Comparison of ENCODE assay signal across 8 mouse cellular contexts in the genomic region with DNA sequence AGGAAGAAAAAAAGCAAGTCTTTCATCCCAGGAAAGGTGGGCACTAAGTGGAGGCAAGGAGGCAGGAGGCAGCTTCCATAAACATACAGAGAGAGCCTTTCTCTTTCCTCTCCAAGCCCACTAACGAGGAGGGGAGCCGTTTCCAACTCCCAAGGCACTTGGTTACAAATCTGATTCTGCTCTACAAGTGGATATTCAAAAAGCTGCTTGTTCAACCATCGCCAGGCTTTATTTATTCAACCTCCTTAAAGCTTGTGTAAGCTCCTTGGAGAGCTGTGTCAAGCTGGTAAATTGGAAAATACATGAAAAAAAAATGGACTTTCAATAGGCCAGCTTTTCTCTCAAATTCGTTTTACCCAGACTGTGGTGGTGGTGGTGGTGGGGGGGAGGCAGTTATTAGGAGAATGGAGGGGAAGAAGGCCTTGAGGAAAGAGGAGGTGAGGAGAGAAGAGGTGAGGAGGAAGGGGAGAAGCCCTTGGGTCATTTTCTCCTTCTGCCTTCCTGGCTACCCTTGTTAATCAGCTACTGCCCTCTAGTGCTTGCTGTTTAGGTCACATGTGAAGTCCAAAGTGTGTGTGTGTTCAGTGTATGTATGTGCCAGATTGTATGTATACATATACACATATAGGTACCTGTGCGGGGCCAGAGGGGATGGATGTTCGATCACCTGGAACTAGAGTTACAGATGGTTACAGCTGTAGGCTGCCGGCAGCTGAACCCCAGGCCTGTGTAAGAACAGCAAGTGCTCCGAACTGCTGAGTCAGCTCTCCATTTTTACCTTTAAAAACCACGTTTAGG. TPM values are rescaled to one million over a fixed set of nuclear protein-coding genes. Genes with fewer than 3 reads are reported as not detected.
DNase-seq lines count a peak whose midpoint lies in the region; ATAC-seq and TF ChIP-seq lines count a peak whose summit lies in the region.

No protein-coding gene starts in this region.

- H3K4me1 ChIP-seq in G1E (ENCODE audit: insufficient read depth, low read depth, low read length): peaks cover 16% of the 10 kb centered on the region; the same call in 1 of the 2 replicates
- peaks cover 28% of the 10 kb centered on the region for H3K4me1 ChIP-seq in embryonic facial prominence, embryonic 13.5 days
- H3K4me1 ChIP-seq in intestine, embryonic 14.5 days (replicated peaks; ENCODE audit: control insufficient read depth, insufficient read depth, low read length): no peaks in the 10 kb centered on the region

- H3K9ac ChIP-seq in embryonic facial prominence, embryonic 13.5 days: 0 out of 2 replicates have a peak overlapping the region, but pooled peaks have one; percentile 16
- no peak overlapping the region for H3K9ac ChIP-seq in intestine, embryonic 14.5 days (ENCODE audit: low read length)

- peaks cover 32% of the 10 kb centered on the region for H3K27me3 ChIP-seq in G1E (ENCODE audit: insufficient read depth, low read length)
- no peaks in the 10 kb centered on the region for H3K27me3 ChIP-seq in embryonic facial prominence, embryonic 13.5 days
- no peaks in the 10 kb centered on the region for H3K27me3 ChIP-seq in intestine, embryonic 14.5 days (replicated peaks; ENCODE audit: control insufficient read depth, insufficient read depth, low read length)

- peak overlapping the region; percentile 13; the same call in 1 of the 2 replicates for H3K27ac ChIP-seq in gastrocnemius, adult 2 months
- peak overlapping the region; percentile 74 for H3K27ac ChIP-seq in embryonic facial prominence, embryonic 13.5 days
- H3K27ac ChIP-seq in intestine, embryonic 14.5 days (ENCODE audit: low read depth): no peak overlapping the region

- peak; percentile 54 for ATAC-seq in G1E (ENCODE audit: extremely low read depth, insufficient number of reproducible peaks, low FRiP score, poor library complexity, severe bottlenecking)
- peak; percentile 28; the same call in 1 of the 2 replicates for ATAC-seq in embryonic facial prominence, embryonic 13.5 days (ENCODE audit: insufficient number of reproducible peaks, insufficient read depth, low FRiP score, low TSS enrichment, low read depth)
- ATAC-seq in intestine, embryonic 14.5 days (replicated peaks; ENCODE audit: low FRiP score, low TSS enrichment, low read depth): peak; percentile 50; the same call in 1 of the 2 replicates

- 48% methylated on average over 9 of the region's 9 CpGs for WGBS in embryonic facial prominence, embryonic 13.5 days
- 53% methylated on average over 9 of the region's 9 CpGs for WGBS in intestine, embryonic 14.5 days

- no peak overlapping the region for H3K4me2 ChIP-seq in embryonic facial prominence, embryonic 13.5 days
- H3K4me2 ChIP-seq in intestine, embryonic 14.5 days (ENCODE audit: low read length): no peak overlapping the region

- H3K4me3 ChIP-seq in gastrocnemius, adult 2 months: no peak overlapping the region
- H3K4me3 ChIP-seq in G1E (ENCODE audit: low read depth, low read length): no peak overlapping the region
- no peak overlapping the region for H3K4me3 ChIP-seq in embryonic facial prominence, embryonic 13.5 days
- H3K4me3 ChIP-seq in intestine, embryonic 14.5 days (ENCODE audit: low read depth, low read length): no peak overlapping the region

- TF ChIP-seq CTCF in gastrocnemius, adult 2 months (IDR thresholded peaks at IDR 0.05): peak; percentile 75
- TF ChIP-seq CTCF in G1E (IDR thresholded peaks at IDR 0.05; ENCODE audit: low read depth, low read length): peak; percentile 21; the same call in 1 of the 2 replicates

- intact Hi-C loops in gastrocnemius, adult 2 months (cut with DNase I): loop anchor here (2.0 to 5.0 kb wide), 2 partner anchors 140 to 182 kb away; no protein-coding TSS in a partner anchor

- no peak for DNase-seq in gastrocnemius, adult 2 months
- no peak for DNase-seq in gastrocnemius, postnatal 25 days
- DNase-seq in G1E (ENCODE audit: low spot score): peak; percentile 22
- no peak for DNase-seq in intestine, embryonic 14.5 days (ENCODE audit: low spot score)
- DNase-seq in lung, adult 18-20 months: peak; percentile 37 to 62
- peak; percentile 23 for DNase-seq in retina, postnatal 7 days (ENCODE audit: low read depth, low spot score)
- DNase-seq in spleen, postnatal 10 days (ENCODE audit: low spot score in 2 of 2): no peak

- no peaks in the 10 kb centered on the region for H3K36me3 ChIP-seq in G1E (replicated peaks)
- no peaks in the 10 kb centered on the region for H3K36me3 ChIP-seq in embryonic facial prominence, embryonic 13.5 days
- H3K36me3 ChIP-seq in intestine, embryonic 14.5 days (ENCODE audit: control insufficient read depth, insufficient read depth, low read length): no peaks in the 10 kb centered on the region

- H3K9me3 ChIP-seq in G1E (replicated peaks): no peaks in the 10 kb centered on the region
- no peaks in the 10 kb centered on the region for H3K9me3 ChIP-seq in embryonic facial prominence, embryonic 13.5 days
- no peaks in the 10 kb centered on the region for H3K9me3 ChIP-seq in intestine, embryonic 14.5 days (ENCODE audit: control insufficient read depth, low read length)

RNA-seq across cellular contexts. Expression of gene Mansc1, which starts 25.1 kb away (rescaled TPM):
- total RNA-seq in gastrocnemius, adult 2 months (2021): 1 to 10 TPM in 1 of 2 experiments, under 1 TPM in 1; 0.98 to 1.1 TPM
- 1 to 10 TPM; 1.3 TPM for total RNA-seq in gastrocnemius, postnatal 25 days (2021)
- total RNA-seq in G1E (2014; fragmentation: Nextera tagmentation) (not detected in 2 replicates), G1E (2017) (0.12 TPM in 1 of 2 replicates, not detected in the other)
- polyA plus RNA-seq in G1E (2012): not detected in 2 replicates
- polyA plus RNA-seq in embryonic facial prominence, embryonic 13.5 days (2015; fragmentation: Nextera tagmentation; extraction: Ambion mirVana): 2.0 and 2.1 TPM in 2 replicates
- 6.2 and 6.3 TPM in 2 replicates for polyA plus RNA-seq in intestine, embryonic 14.5 days (2014; fragmentation: Nextera tagmentation; extraction: Ambion mirVana)

RNA-seq across cellular contexts. Expression of gene Borcs5, which starts 32.2 kb away (rescaled TPM):
- 10 to 100 TPM; 15.1 to 17.1 TPM for total RNA-seq in gastrocnemius, adult 2 months (2021)
- total RNA-seq in gastrocnemius, postnatal 25 days (2021): 10 to 100 TPM; 11.3 to 14.0 TPM
- total RNA-seq in G1E (2014; fragmentation: Nextera tagmentation) (18.8 and 19.6 TPM in 2 replicates), G1E (2017) (9.1 and 11.7 TPM in 2 replicates)
- polyA plus RNA-seq in G1E (2012): 8.5 and 8.8 TPM in 2 replicates
- polyA plus RNA-seq in embryonic facial prominence, embryonic 13.5 days (2015; fragmentation: Nextera tagmentation; extraction: Ambion mirVana): 21.3 and 23.1 TPM in 2 replicates
- 15.1 and 17.6 TPM in 2 replicates for polyA plus RNA-seq in intestine, embryonic 14.5 days (2014; fragmentation: Nextera tagmentation; extraction: Ambion mirVana)

RNA-seq across cellular contexts. Expression of gene Lrp6, which starts 40.4 kb away (rescaled TPM):
- 10 to 100 TPM; 45.0 to 46.7 TPM for total RNA-seq in gastrocnemius, adult 2 months (2021)
- 10 to 100 TPM; 42.9 to 46.1 TPM for total RNA-seq in gastrocnemius, postnatal 25 days (2021)
- 74.3 and 75.2 TPM in 2 replicates for total RNA-seq in G1E (2014; fragmentation: Nextera tagmentation)
- total RNA-seq in G1E (2017): 60.9 and 75.2 TPM in 2 replicates
- polyA plus RNA-seq in G1E (2012): 18.5 and 19.8 TPM in 2 replicates
- polyA plus RNA-seq in embryonic facial prominence, embryonic 13.5 days (2015; fragmentation: Nextera tagmentation; extraction: Ambion mirVana): 34.2 and 43.6 TPM in 2 replicates
- 35.0 and 36.2 TPM in 2 replicates for polyA plus RNA-seq in intestine, embryonic 14.5 days (2014; fragmentation: Nextera tagmentation; extraction: Ambion mirVana)

Comparison
In these comparisons a context has a peak if more than half of its experiments do, and no peak if none do; other contexts are left out.
1. DNase-seq: peak in G1E (single experiment), lung, adult 18-20 months (2 of 2) and retina, postnatal 7 days (single experiment); none in gastrocnemius, adult 2 months (single experiment), gastrocnemius, postnatal 25 days (single experiment), intestine, embryonic 14.5 days (single experiment) and spleen, postnatal 10 days (0 of 2).
2. Peak in every context shown above with its lines, with median percentiles within 50 percentile points of each other: ATAC-seq.